Mouse (Mus musculus) liver, adult (tissue): ENCODE measurements around the gene Usp24.

Source experiments
- GATA4 ChIP-seq: IDR thresholded peaks from 2 replicates; pipeline ENCODE4 v1.6.1; 2014; ENCODE audit warnings: mild to moderate bottlenecking, low read length; ENCODE audit not compliant: insufficient replicate concordance

The Usp24 gene

DNA sequence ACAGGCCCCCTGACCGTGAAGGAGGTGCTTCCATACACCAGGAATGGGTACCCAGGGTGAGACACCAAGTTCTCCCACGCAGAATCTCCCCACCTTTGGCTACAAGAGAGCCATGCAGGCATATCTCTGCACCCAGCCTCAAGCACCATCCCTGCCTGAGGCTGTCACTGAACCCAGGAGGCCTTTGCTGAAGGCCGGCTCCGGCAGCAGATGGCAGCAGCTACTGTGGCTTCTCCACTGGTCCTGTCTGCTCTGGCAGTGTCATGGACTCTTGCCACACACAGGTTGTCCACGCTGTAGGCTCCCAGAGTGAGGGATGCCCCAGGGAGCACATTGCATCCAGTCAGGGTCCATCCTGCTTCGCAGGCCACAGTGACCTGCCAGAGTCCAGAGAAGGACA is 127.2 kb downstream of the Usp24 start:
- no peak for TF ChIP-seq GATA4

DNA sequence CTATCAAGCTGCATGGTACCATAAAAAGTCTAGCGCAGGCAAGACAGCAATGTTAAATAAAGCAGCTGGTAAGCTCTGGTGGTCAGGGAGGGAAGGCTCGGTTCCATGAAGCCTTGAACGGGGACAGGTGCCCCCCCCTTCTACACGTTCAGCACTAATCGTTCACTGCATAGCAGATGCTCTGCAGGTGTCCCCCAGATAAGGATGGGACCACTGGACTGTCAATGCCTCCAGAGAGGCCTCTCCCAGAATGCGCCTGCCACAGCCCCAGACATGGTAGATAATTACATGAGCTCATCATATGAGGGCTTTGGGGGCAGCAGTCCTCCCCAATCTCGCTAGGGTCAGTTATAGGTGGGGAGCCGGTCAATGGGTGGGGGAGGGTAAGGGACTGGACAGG is 133.3 kb downstream of the Usp24 start:
- no peak for TF ChIP-seq GATA4

DNA sequence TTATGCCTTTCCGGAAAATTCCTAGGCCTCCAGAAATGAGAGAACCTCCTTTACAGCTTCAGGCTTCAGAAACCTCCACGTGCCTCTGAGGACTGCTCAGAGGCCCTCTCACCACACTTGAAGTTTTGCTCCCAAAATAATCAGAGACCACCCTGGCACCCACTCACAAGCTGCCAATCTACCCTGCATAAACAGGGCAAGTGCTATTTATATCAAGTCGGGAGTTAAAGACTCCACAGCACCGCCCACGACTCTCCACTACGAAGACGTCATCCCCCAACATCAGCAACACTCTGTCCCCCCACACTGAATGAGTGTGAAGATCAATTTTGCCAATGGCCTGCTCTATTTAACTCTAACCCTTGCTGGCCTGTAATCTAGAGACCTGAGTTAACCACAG is 136.4 kb downstream of the Usp24 start:
- TF ChIP-seq GATA4: no peak

DNA sequence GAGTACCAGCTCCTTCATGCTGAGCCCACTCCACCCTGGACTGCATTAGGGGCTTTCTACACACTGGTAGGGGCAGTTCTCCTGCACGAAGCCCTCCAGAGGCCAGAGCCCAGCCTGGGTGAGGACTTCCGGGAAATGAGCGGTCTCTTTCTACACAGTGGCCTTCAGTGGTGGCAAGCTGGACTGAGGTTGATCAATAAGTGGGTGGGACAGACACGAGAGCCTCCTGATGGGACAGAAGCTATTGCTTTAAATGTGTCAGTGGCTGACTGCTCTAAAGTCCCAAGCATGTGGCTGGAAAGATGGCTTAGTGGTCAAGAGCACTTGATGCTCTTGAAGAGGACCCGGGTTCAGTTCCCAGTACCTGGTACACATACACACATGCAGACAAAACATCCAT is 137.1 kb downstream of the Usp24 start:
- TF ChIP-seq GATA4: no peak

DNA sequence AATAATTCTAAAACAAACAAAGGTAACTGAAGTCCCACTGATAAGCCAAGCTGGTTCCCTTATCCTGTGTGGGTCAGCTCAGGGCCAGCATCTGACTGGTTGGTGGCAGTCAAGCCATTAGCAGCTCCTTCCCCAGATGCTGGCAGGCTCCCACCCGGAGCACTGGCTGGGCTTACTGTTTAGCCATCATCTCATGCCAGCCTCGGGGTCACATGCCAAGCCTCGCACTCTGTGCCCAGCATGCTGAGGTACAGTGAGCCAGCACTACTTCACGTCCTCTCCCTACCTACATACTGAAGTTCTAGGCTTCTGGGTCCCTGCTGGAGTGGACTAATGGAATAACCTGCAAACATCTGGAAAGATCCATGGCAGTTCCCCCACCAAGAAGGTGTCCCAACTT is 137.5 kb downstream of the Usp24 start:
- no peak for TF ChIP-seq GATA4

DNA sequence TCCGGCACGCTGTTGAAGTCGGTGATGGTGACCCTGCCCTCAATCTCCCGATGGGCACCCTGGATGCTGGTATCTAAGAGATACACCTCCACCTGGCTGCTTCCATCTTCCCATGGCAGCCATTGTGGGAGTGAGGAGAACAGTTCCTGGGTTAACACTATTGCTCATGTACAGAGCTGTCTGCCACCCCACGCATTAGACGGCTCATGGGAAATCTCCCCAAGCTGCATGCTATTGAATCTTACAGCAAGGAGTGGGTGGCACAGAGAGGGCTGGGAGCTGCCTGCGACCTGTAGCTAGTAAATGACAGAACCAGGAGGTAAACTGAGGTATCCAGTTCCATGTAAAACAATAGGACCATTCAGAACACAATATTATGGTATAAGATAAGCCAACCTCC is 138.5 kb downstream of the Usp24 start:
- no peak for TF ChIP-seq GATA4

DNA sequence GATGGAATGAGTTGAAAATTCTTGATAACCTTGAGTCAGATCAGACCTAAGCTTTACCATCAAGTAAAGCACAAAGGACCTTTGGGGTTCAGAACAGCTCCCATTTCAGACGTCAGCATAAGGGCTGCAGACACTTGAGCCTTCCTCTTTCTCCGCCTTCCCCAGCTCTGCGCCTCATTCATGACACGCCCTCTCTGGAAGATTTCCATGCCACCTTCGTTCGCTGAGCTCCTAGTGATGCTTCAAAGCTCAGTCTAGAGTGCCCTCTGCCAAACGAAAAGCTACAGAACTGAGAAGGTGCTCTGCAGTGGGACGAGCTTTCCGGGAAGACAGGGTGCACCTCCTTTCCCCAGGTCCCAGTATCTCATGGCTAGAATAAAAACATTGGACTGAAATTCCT is 146.0 kb downstream of the Usp24 start:
- no peak for TF ChIP-seq GATA4

DNA sequence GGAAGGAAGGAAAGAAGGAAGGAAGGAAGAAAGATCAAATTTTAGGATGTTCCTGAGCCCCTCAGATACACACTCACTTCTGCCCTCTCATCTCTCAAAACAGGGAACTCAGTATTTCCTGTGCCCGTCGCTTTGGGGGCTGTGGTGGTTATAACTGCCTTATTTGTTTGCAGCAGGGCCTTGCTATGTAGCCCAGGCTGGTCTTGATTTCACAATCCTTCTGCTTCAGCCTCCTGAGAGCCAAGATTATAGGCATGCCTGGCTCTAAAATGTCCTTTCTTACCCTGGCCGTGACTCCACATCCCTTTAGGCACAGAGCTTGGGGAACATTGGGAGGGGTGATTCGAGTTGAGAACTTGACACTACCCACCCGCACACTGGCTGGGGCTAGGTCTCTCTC is 146.5 kb downstream of the Usp24 start:
- no peak for TF ChIP-seq GATA4

DNA sequence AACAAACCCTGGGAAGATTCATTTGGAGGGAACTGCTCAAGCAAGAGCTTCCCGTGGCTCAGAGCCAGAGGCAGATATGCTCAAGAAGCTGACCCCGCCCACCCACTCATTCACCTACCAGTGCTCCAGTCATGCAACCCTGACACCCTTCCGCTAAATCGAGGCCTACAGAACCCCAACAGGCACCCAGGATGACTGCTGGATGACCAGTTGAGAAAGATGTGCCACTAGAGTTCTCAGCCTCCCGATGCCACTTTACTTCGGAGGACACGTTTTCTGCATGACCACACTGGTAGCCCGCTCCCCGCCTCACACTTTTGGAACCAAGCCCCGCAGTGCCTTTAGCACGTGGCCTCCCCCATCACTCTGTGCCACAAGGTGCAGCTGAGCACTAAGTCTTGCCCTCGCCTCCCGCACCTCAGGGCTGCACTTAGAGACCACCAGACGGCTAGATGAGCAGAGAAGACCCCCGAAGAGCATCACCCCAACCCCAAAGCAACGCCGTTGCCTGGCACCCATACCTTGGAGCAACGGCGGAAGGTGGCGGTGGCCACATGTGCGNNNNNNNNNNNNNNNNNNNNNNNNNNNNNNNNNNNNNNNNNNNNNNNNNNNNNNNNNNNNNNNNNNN is 147.3 kb downstream of the Usp24 start:
- TF ChIP-seq GATA4: no peak

DNA sequence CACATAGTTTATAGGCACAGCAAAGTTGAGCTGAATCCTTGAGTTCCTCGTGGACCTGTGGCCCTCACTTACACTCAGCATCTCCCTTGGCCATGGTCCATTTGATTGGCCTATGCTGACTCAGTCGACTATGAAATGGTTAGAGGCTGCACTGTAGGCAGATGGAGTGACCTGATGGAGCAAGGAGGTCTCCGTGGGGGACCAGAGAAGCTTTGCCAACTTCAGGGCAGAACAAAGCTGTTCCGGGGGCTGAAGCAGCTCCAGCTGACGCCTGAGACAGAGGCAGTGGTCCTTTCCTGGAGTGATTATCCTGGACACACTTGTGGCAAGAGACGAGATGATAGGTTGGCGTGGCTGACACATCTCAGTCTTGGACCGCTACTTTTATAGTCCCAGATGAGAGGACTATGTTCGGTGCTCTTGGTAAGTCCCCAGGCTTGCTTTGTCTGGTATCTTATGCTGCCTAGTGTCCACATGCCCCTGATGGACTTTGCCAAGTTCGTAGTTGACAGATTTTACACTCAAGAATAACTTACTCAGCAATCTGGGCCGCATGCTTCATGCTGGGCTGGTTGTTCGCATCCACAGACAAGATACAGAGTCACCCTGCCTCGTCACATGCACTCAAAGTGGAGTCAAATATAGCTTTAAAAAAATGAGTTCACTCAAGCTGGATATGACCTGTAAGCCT is 151.6 kb downstream of the Usp24 start:
- no peak for TF ChIP-seq GATA4

DNA sequence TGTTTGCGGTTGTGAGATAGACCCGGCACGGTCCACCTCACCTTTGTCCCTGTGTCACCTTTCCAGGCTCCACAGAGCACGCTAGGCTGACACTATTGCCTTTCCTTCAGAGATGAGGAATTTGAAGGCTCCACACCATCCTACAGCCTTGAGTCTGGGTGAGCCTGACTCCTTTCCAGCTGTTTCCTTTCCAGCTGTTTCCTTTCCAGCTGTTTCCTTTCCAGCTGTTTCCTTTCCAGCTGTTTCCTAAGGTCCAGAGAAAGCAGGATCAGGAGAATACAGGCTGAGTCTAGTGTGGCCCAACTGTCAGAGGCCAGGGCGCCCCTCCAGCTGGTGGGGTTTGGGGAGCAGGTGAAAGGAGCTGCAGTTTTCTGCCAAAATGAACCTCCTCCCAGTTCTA is 154.9 kb downstream of the Usp24 start:
- no peak for TF ChIP-seq GATA4

DNA sequence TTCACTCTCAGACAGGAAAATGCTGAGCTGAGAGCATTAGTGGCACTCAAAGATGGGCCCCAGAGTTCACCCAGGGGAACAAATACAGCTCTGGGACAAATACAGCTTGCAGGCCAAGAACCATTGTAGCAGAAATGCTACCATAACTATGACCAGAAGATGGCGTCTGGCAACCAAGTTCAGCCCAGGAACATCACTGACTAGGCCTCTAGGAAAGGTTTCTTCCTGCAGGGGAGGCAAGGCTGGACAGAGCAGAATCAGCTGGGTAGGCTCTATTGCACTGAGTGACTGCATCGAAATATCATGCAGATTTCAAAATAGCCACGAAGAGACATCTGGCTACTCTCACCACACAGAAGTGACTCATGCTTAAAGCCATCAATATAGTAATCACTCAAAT is 156.3 kb downstream of the Usp24 start:
- no peak for TF ChIP-seq GATA4

DNA sequence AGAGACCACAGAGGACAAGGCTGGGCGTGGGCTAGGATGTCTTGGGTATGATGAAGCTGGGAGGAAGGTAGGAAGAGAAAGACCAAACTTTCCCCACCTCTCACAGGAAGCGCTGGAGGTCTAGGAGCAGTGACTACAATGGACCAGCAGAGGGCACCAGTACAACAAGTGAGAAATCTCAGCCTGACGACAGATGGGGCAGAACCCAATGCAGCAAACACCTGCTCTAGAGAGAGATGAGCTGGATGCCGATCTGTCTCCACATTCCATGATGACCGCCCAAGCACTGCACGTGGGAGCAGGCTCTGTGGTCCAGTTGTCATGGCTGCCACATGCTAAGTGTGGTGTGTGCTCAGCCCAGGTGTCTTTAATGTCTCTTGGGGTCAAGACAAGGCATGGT is 158.2 kb downstream of the Usp24 start:
- TF ChIP-seq GATA4: no peak

DNA sequence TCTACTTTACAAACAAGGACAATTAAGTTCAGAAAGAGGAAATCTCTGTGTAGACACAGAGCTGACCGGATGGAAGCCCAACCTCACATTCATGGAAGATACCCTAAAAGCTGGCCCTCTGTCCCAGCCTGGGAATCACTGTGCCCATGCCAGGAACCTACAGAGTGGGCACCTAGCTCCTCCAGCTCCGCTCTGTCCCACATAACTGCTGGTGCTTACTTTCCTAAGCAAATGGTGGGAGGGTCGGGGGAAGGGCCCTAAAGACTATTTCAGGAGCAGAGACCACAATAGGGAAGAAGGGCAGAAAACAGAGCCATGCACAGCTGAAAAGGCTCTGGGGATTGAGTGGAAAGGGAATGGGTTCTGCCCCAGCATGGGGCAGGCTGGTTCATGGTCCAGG is 164.5 kb downstream of the Usp24 start:
- no peak for TF ChIP-seq GATA4

DNA sequence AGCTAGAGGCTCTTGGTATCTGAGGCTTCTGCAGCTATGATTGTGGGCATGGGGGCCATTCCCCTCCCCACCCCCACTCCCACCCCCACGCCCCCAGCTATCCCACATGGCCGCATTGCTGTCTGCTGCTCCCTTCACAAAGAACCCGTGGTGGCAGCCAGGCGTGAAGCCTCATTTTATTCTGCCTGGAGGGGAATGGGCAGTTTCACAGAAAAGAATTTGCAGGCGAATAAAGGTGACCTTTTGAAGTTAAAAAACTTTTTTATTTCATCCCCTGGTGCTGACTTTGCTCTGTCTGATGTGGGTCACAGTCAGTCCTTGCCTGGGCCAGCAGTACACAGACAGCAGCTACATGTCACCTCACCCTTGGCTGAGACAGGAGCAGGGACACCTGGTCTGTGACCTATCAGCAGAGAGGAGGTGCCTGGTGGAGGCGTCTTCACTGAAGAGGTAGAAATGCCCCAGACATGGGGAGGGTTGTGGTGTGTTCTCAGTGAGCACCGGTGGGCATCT is 167.3 kb downstream of the Usp24 start:
- no peak for TF ChIP-seq GATA4

DNA sequence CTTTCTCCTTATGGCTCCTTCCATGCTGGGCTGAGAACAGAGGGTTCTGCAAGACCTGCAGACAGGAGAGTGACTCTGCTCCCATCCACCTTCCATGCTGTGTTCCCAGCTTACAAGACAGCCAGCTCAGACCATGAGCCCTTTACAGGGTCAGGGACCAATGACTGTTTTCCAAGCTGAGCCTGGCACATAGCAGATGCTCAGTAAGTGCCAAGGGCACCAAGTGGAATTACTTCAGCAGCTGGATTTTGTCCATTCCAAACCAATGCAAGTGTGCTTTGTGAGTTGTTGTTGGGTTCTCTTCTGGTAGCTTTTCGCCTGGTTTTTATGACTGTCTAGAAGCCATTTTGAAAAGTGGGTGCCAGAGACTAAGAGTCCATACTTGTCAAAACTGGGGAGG is 167.8 kb downstream of the Usp24 start:
- no peak for TF ChIP-seq GATA4

DNA sequence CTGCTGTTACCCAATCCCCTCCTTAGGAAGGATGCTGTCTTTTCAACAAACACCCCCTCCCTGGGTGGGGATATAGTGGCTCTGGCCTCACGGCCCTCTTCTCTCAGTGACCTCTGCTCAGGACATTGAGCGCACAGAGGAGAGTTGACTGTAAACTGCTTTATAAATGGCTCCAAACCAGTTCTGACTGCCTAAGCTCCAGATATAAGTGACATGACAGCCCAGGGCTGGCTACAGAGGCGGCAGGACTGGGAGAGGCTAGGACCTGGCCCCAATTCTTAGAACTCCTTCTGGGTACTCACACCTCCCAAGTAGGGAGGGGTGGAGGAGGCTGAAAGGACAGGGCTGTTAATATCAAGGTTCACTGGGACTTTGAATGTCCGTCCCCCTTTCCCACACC is 174.6 kb downstream of the Usp24 start:
- no peak for TF ChIP-seq GATA4
